Mouse (Mus musculus) left cerebral cortex, postnatal 36 days (tissue): ENCODE results near the gene Satb2. TPM values are rescaled to one million over a fixed set of nuclear protein-coding genes. Genes with fewer than 3 reads are reported as not detected.

Source experiments
- DNase-seq, 2 experiments: peaks; one replicate each; pipeline ENCODE4 v3.0.0; 2021 to 2022; ENCODE audit warnings: low spot score in 2 of 2, mixed read lengths in 1 of 2
- intact Hi-C: fragments of 180-260 bp; cut with DNase I; formaldehyde crosslinking; loops from one replicate; pipeline ENCODE4 v1.15.1; 2025
- total RNA-seq, 2 experiments: library from RNA; stranded (reverse); gene quantifications; 2 replicates each; pipeline ENCODE4 v1.2.3; 2021

Satb2 gene
- total RNA-seq, 2 experiments from 2014 or later: 80.9 to 89.2 TPM

GRCm38 (mm10) chr1:56976044-56976824 is 2.2 kb downstream of the Satb2 start:
- peak in 1 of 2 experiments; percentile 43 for DNase-seq
- intact Hi-C loops: loop anchor here (2.0 to 10.0 kb wide), 3 partner anchors 231 to 1085 kb away; no protein-coding TSS in a partner anchor

GRCm38 (mm10) chr1:56975546-56975945 is 2.9 kb downstream of the Satb2 start:
- no peak for DNase-seq
- intact Hi-C loops: loop anchor here (5.0 to 10.0 kb wide), 2 partner anchors 232 to 289 kb away; no protein-coding TSS in a partner anchor

- DNase-seq: no peak
- intact Hi-C loops: loop anchor here (5.0 to 10.0 kb wide), 3 partner anchors 291 to 1012 kb away; no protein-coding TSS in a partner anchor
Observed at GRCm38 (mm10) chr1:56974187-56974586, 4.3 kb downstream of the Satb2 start.

GRCm38 (mm10) chr1:56973593-56973950 is 4.9 kb downstream of the Satb2 start:
- intact Hi-C loops: loop anchor here (5.0 to 10.0 kb wide), 3 partner anchors 291 to 1011 kb away; no protein-coding TSS in a partner anchor
- no peak for DNase-seq

GRCm38 (mm10) chr1:56972950-56973592 is 5.4 kb downstream of the Satb2 start:
- intact Hi-C loops: loop anchor here (5.0 to 10.0 kb wide), 3 partner anchors 292 to 1011 kb away; no protein-coding TSS in a partner anchor
- DNase-seq: peak; percentile 89 to 90

GRCm38 (mm10) chr1:56972251-56972949 is 6.0 kb downstream of the Satb2 start:
- DNase-seq: peak; percentile 61 to 70
- intact Hi-C loops: loop anchor here (5.0 to 10.0 kb wide), 3 partner anchors 292 to 1010 kb away; no protein-coding TSS in a partner anchor

- no peak for DNase-seq
- intact Hi-C loops: loop anchor here (5.0 to 10.0 kb wide), 3 partner anchors 293 to 1010 kb away; no protein-coding TSS in a partner anchor
Observed at GRCm38 (mm10) chr1:56971942-56972250, 6.6 kb downstream of the Satb2 start.

GRCm38 (mm10) chr1:56971441-56971861 is 7.0 kb downstream of the Satb2 start:
- intact Hi-C loops: loop anchor here (5.0 to 10.0 kb wide), 3 partner anchors 293 to 1009 kb away; no protein-coding TSS in a partner anchor
- DNase-seq: no peak

GRCm38 (mm10) chr1:56970740-56971141 is 7.7 kb downstream of the Satb2 start:
- intact Hi-C loops: loop anchor here (5.0 to 10.0 kb wide), 3 partner anchors 294 to 1008 kb away; no protein-coding TSS in a partner anchor
- DNase-seq: peak in 1 of 2 experiments; percentile 45

- intact Hi-C loops: loop anchor here (5.0 to 10.0 kb wide), 3 partner anchors 295 to 1007 kb away; no protein-coding TSS in a partner anchor
- peak; percentile 48 to 69 for DNase-seq
Observed at GRCm38 (mm10) chr1:56969364-56970360, 8.8 kb downstream of the Satb2 start.

GRCm38 (mm10) chr1:56965879-56966579 is 12.4 kb downstream of the Satb2 start:
- DNase-seq: peak in 1 of 2 experiments; percentile 19
- intact Hi-C loops: no loop called here

GRCm38 (mm10) chr1:56964493-56964892 is 14.0 kb downstream of the Satb2 start:
- intact Hi-C loops: no loop called here
- DNase-seq: peak in 1 of 2 experiments; percentile 9

- DNase-seq: peak in 1 of 2 experiments; percentile 2
- intact Hi-C loops: no loop called here
Observed at GRCm38 (mm10) chr1:56963291-56963690, 15.2 kb downstream of the Satb2 start.

GRCm38 (mm10) chr1:56958996-56959395 is 19.5 kb downstream of the Satb2 start:
- intact Hi-C loops: no loop called here
- peak in 1 of 2 experiments; percentile 4 for DNase-seq

GRCm38 (mm10) chr1:56957942-56958341 is 20.5 kb downstream of the Satb2 start:
- DNase-seq: peak; percentile 15 to 17
- intact Hi-C loops: no loop called here

- intact Hi-C loops: no loop called here
- DNase-seq: peak; percentile 4 to 8
Observed at GRCm38 (mm10) chr1:56956811-56957210, 21.6 kb downstream of the Satb2 start.

- peak in 1 of 2 experiments; percentile 43 for DNase-seq
- intact Hi-C loops: no loop called here
Observed at GRCm38 (mm10) chr1:56955739-56956085, 22.7 kb downstream of the Satb2 start.
